Mouse (Mus musculus) CH12.LX (cell line): ENCODE data around the gene Tgfa. TPM values are rescaled to one million over a fixed set of nuclear protein-coding genes. Genes with fewer than 3 reads are reported as not detected.

Source experiments
- DNase-seq: peaks from one replicate; pipeline ENCODE4 v3.0.0-alpha.2; 2013; ENCODE audit errors: extremely low read depth
- H3K27ac ChIP-seq: 2 replicates; pipeline ENCODE4 v1.5.1; 2012; ENCODE audit warnings: low read depth, mild to moderate bottlenecking, control low read depth, moderate library complexity; ENCODE audit not compliant: insufficient read depth
- H3K27me3 ChIP-seq: replicated peaks from 2 replicates; pipeline ENCODE3; 2012; ENCODE audit warnings: inconsistent platforms
- H3K36me3 ChIP-seq, 2 experiments: replicated peaks in 1 of 2; 2 replicates each; pipeline versions ENCODE3 to v1.6.1; 2012; ENCODE audit warnings: inconsistent platforms in 1 of 2, low read length in 1 of 2, mild to moderate bottlenecking in 1 of 2, mixed read lengths in 1 of 2, moderate library complexity in 1 of 2; ENCODE audit not compliant: control insufficient read depth in 1 of 2, insufficient read depth in 1 of 2
- H3K4me1 ChIP-seq, 2 experiments: 2 replicates each; pipeline ENCODE4 v1.6.1; 2012; ENCODE audit warnings: inconsistent platforms in 1 of 2, moderate library complexity in 1 of 2; ENCODE audit not compliant: insufficient read depth in 2 of 2, control insufficient read depth in 1 of 2
- H3K4me2 ChIP-seq: 2 replicates; pipeline ENCODE4 v1.6.1; 2012; ENCODE audit warnings: low read depth, mild to moderate bottlenecking, control low read depth; ENCODE audit not compliant: poor library complexity, insufficient read depth, severe bottlenecking
- H3K4me3 ChIP-seq, 3 experiments: fragments of 150-350 bp in 1 of 3; sonication (generic) in 1 of 3; replicated peaks in 1 of 3; 2 replicates each; pipeline versions ENCODE3 to v1.5.1; 2011 to 2012; ENCODE audit warnings: low read depth in 2 of 3, low read length in 2 of 3, mild to moderate bottlenecking in 2 of 3, moderate library complexity in 2 of 3, control low read depth in 1 of 3, improper control_type of control experiment in 1 of 3, inconsistent platforms in 1 of 3, mixed read lengths in 1 of 3; ENCODE audit not compliant: poor library complexity in 1 of 3
- H3K79me2 ChIP-seq: replicated peaks from 2 replicates; pipeline ENCODE4 v1.6.1; 2012; ENCODE audit warnings: mild to moderate bottlenecking, moderate library complexity; ENCODE audit not compliant: control insufficient read depth, poor library complexity, insufficient read depth, severe bottlenecking; ENCODE audit errors: extremely low read depth
- H3K9ac ChIP-seq: 2 replicates; pipeline ENCODE4 v1.6.1; 2012; ENCODE audit warnings: low read depth, mild to moderate bottlenecking, control low read depth, moderate library complexity; ENCODE audit not compliant: insufficient read depth
- H3K9me3 ChIP-seq: replicated peaks from 2 replicates; pipeline ENCODE3; 2012; ENCODE audit warnings: low read length, inconsistent platforms, mixed read lengths
- BHLHE40 ChIP-seq: IDR thresholded peaks from 2 replicates; pipeline ENCODE4 v1.6.1; 2011; ENCODE audit warnings: mild to moderate bottlenecking, low read depth, low read length, improper control_type of control experiment
- CHD1 ChIP-seq: IDR thresholded peaks from 2 replicates; pipeline ENCODE4 v1.6.1; 2012; ENCODE audit warnings: low read depth, low read length, improper control_type of control experiment, inconsistent platforms
- CTCF ChIP-seq, 2 experiments: IDR thresholded peaks in 1 of 2; conservative IDR thresholded peaks in 1 of 2; 2 replicates each; pipeline ENCODE4 v1.5.1; 2011 to 2012; ENCODE audit warnings: low read depth in 2 of 2, low read length in 2 of 2, improper control_type of control experiment in 1 of 2, inconsistent platforms in 1 of 2, mild to moderate bottlenecking in 1 of 2, moderate library complexity in 1 of 2
- EP300 ChIP-seq: IDR thresholded peaks from 2 replicates; pipeline ENCODE4 v1.6.1; 2011; ENCODE audit warnings: low read length, improper control_type of control experiment
- ETS1 ChIP-seq: conservative IDR thresholded peaks from 2 replicates; pipeline ENCODE4 v1.6.1; 2012; ENCODE audit warnings: low read depth, mild to moderate bottlenecking, inconsistent platforms, low read length, improper control_type of control experiment, moderate library complexity
- GABPA ChIP-seq: IDR thresholded peaks from 2 replicates; pipeline ENCODE4 v1.6.1; 2012; ENCODE audit warnings: low read depth, low read length, improper control_type of control experiment, inconsistent platforms; ENCODE audit not compliant: insufficient replicate concordance
- JUN ChIP-seq: IDR thresholded peaks from 2 replicates; pipeline ENCODE4 v1.6.1; 2011; ENCODE audit warnings: low read depth, mild to moderate bottlenecking, low read length, improper control_type of control experiment, moderate library complexity; ENCODE audit not compliant: insufficient read depth
- MAX ChIP-seq: IDR thresholded peaks from 2 replicates; pipeline ENCODE4 v1.6.1; 2011; ENCODE audit warnings: low read length, improper control_type of control experiment
- MAZ ChIP-seq: IDR thresholded peaks from 2 replicates; pipeline ENCODE4 v1.6.1; 2012; ENCODE audit warnings: low read depth, mild to moderate bottlenecking, inconsistent platforms, low read length, improper control_type of control experiment, moderate library complexity
- NRF1 ChIP-seq: IDR thresholded peaks from 2 replicates; pipeline ENCODE4 v1.6.1; 2014; ENCODE audit warnings: low read depth, mild to moderate bottlenecking, inconsistent platforms, low read length, improper control_type of control experiment, moderate library complexity
- PAX5 ChIP-seq: IDR thresholded peaks from 2 replicates; pipeline ENCODE4 v1.6.1; 2012; ENCODE audit warnings: low read length, inconsistent platforms, mixed read lengths
- POLR2AphosphoS2 ChIP-seq: IDR thresholded peaks from 2 replicates; pipeline ENCODE4 v1.6.1; 2011; ENCODE audit warnings: low read depth, low read length, improper control_type of control experiment
- SMC3 ChIP-seq: IDR thresholded peaks from 2 replicates; pipeline ENCODE4 v1.6.1; 2011; ENCODE audit warnings: low read depth, low read length, improper control_type of control experiment
- TCF12 ChIP-seq: IDR thresholded peaks from 2 replicates; pipeline ENCODE4 v1.6.1; 2014; ENCODE audit warnings: low read depth, mild to moderate bottlenecking, inconsistent platforms, low read length, improper control_type of control experiment
- ZC3H11A ChIP-seq: IDR thresholded peaks from 2 replicates; pipeline ENCODE4 v1.6.1; 2012; ENCODE audit warnings: low read depth, mild to moderate bottlenecking, inconsistent platforms, low read length, improper control_type of control experiment
- ZMIZ1 ChIP-seq: IDR thresholded peaks from 2 replicates; pipeline ENCODE4 v1.6.1; 2012; ENCODE audit warnings: low read depth, mild to moderate bottlenecking, inconsistent platforms, low read length, improper control_type of control experiment
- ZNF384 ChIP-seq: IDR thresholded peaks from 2 replicates; pipeline ENCODE4 v1.6.1; 2012; ENCODE audit warnings: low read depth, low read length, improper control_type of control experiment, inconsistent platforms
- dilution Hi-C: fragments of 300-500 bp; cut with MboI; formaldehyde crosslinking; loops from 2 replicates; pipeline ENCODE4 v1.14.3; 2020; ENCODE audit warnings: low sequenced_read_pairs; ENCODE audit not compliant: extremely low pct_unique_long_range_greater_than_20kb, extremely low pct_ligation_motif_present
- in situ Hi-C: fragments of 300-500 bp; cut with MboI; formaldehyde crosslinking; loops from 3 replicates; pipeline ENCODE4 v1.14.3; 2019; ENCODE audit warnings: low sequenced_read_pairs, low pct_ligation_motif_present, low pct_unique_long_range_greater_than_20kb, mixed read lengths
- polyA plus RNA-seq: library from polyadenylated mRNA; unstranded; fragments of >175 nt; gene quantifications from 2 replicates; pipeline ENCODE4 v1.2.1, GENCODE M21; 2012; ENCODE audit warnings: low read depth; ENCODE audit not compliant: insufficient read length
- total RNA-seq, 2 experiments: library from RNA; depleted of rRNA; stranded (reverse); fragments of 300-350 nt in 1 of 2; fragments of >200 nt in 1 of 2; gene quantifications; 2 replicates each; pipeline ENCODE4 v1.2.3; 2012 to 2014

Tgfa gene
- total and polyA plus RNA-seq, 3 experiments = not detected

DNA sequence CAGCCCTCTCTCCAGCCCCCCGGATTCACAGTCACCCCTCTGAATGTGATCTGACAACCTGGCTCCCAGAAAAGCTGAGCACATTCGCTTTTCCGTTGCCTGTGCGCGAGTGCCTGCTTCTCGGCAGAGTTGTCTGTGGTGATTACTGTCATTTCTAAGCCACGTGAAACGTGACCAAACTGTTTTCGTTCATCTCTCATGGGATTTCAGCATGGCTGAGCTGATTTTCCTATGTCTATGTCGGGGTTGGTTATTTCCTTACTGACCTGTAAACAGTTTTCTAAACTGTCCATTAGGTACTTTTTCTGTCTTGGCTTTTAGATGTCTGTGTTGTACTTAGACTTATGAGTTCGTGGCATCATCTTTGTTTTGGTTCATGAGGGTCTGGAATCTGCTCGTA, 12.0 kb downstream of the Tgfa start:
- peaks cover 5% of the 10 kb centered on the region for H3K9me3 ChIP-seq
- no peaks in the 10 kb centered on the region for H3K79me2 ChIP-seq
- no peak overlapping the region for H3K4me3 ChIP-seq
- no peaks in the 10 kb centered on the region for H3K36me3 ChIP-seq
- DNase-seq = peak; percentile 3
- peaks cover 79% of the 10 kb centered on the region for H3K27me3 ChIP-seq
- dilution Hi-C loops (no loop called here), in situ Hi-C loops (no loop called here)
- no peak for TF ChIP-seq NRF1
- peak; percentile 93 for TF ChIP-seq BHLHE40
- peak overlapping the region; percentile 22; the same call in 1 of the 2 replicates for H3K4me2 ChIP-seq
- no peak overlapping the region for H3K27ac ChIP-seq
- peaks cover 2 to 4% of the 10 kb centered on the region in 2 experiments; a peak in 2 of 4 replicates for H3K4me1 ChIP-seq
- H3K9ac ChIP-seq = no peak overlapping the region

DNA sequence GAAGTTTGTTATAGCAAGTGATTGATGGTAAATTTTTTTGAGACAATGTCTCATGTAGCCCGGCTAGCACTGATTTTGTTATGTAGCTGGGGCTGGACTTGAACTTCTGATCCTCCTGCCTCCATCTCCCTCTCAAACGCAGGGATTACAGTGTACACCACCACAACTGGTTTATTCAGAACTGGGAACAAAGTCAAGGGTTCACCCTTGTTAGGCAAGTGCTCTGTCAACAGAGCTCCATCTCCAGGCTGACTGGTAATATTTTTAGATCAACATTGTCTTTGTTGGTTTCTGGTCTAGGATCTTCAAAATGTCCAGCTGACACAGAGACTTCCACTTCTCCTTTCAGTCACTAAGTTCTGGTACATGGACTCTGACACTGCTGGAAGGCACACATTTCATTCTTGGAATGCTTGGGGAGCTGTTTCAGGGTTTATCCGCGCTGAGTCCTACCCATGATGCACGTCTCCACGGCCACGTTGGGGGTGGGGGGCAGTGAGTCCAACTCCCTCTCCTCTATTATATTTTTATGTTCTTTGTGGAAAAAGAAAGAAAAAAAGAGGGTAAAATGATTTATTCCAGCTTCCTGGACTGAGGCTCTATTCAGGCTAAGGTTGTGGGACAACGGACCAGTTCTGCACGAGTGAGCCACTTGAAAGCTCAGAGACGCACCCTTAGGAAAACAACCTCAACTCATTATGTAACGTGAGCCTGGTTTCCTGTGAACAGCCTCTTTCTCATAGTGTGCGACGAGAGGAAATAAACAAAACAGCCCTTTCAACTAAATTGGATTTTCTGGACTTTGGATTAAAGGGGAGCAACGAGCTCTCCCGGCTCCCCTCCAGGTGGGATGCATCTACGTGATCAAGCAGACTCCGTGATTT, 14.4 kb downstream of the Tgfa start:
- TF ChIP-seq ETS1 (no peak), GABPA (no peak), MAX (no peak), EP300 (no peak), PAX5 (no peak), ZMIZ1 (no peak), SMC3 (no peak), ZC3H11A (no peak), MAZ (no peak), POLR2AphosphoS2 (no peak), TCF12 (no peak), CTCF (conservative IDR thresholded peaks at IDR 0.05 in 1 of 2, IDR thresholded peaks at IDR 0.05 in 1 of 2; ENCODE audit: low read depth in 2 of 2, low read length in 2 of 2) (no peak), ZNF384 (no peak), BHLHE40 (no peak), CHD1 (no peak), JUN (no peak)
- Histone ChIP-seq H3K9me3 (peaks cover under 1% of the 10 kb centered on the region), H3K79me2 (no peaks in the 10 kb centered on the region), H3K4me3 (no peak overlapping the region), H3K27me3 (peaks cover 83% of the 10 kb centered on the region), H3K9ac (no peak overlapping the region), H3K36me3 (no peaks in the 10 kb centered on the region), H3K27ac (no peak overlapping the region), H3K4me2 (no peak overlapping the region), H3K4me1 (peaks cover 2 to 4% of the 10 kb centered on the region in 2 experiments; a peak in 2 of 4 replicates)
- dilution Hi-C loops = no loop called here
- no peak for DNase-seq
- in situ Hi-C loops = no loop called here
